Mouse (Mus musculus): ENCODE results near the gene Whamm.
A peak's percentile ranks its signal among the peaks of the same experiment; 100 is the strongest.

Gene Whamm

GRCm38 (mm10) chr7:81563506-81564015, 7.5 kb upstream of the Whamm start:
- DNase-seq (ENCODE audit: low read depth, low spot score) = no peak

- DNase-seq (ENCODE audit: low read depth, low spot score) = no peak
These were observed 6.3 kb upstream of the Whamm start for GRCm38 (mm10) chr7:81564766-81565165.

- no peak for DNase-seq (ENCODE audit: low read depth, low spot score)
These were observed 5.5 kb upstream of the Whamm start for GRCm38 (mm10) chr7:81565381-81566055.

DNA sequence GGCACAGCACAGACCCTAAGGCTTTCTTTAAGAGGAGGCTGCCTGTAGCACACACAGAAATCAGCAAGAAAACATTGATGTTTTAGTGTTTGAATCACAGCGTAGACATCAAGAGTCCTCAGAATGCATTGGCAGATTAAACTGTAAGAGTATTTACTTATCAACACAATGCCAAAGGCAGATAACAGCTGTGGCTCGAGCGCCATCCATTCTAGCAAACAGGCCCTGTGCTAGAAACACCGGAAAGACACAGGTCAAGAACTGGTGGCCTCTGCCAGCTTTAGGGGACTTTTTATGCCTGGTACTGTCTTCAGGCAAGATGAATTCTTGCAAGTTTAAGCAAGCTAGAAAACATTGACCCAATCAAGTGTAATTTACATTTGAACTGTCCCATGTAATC, 4.7 kb upstream of the Whamm start:
- DNase-seq (ENCODE audit: low read depth, low spot score) = no peak

DNA sequence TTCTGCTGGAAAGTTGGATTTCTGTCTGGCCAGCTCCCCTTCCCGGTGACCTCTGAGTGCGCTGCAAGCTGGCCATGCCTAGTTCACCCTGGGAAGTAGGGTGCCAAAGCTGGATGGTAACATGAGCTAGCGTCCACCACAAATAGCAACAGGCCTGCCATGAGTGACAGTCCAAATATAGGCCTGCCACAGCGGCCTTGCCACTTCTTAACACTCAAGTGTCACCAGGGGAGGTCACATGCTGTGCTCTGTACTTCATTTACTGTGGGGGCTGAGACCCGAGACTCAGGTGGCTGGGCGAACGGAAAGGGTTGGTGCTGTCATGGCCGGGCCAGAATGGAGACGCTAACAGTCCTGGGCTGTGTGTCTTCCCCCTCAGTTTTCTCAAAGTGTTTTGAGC, 4.2 kb upstream of the Whamm start, which contains the start of gene Fsd2:
Gene Fsd2 (minus strand): TSS at position 53 of the 400 bp plus-strand sequence.
- DNase-seq (ENCODE audit: low read depth, low spot score) = no peak

GRCm38 (mm10) chr7:81567396-81567795, 3.7 kb upstream of the Whamm start:
- no peak for DNase-seq (ENCODE audit: low read depth, low spot score)

DNA sequence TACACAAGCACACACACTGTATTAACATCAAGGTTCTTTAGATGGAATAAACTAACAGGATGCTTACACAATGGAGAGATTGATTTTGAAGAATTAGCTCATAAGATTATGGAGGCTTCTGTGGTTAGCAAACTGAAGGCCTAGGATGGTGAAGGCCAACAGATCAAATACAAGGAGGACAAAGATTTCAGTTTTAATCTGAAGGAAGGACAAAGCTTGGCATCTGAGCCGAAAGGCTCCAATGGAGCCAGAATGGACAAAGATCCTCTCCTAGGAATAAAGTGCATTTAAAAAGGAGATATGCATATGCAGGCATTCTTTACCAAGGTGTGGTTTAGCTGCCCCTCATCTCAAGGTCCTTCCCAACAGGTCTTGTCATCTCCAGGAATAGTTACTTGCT, 1.2 kb upstream of the Whamm start:
- no peak for DNase-seq (ENCODE audit: low read depth, low spot score)

- no peak for DNase-seq (ENCODE audit: low read depth, low spot score)
These were observed 795 bp upstream of the Whamm start for GRCm38 (mm10) chr7:81570271-81570670.

GRCm38 (mm10) chr7:81570752-81571107, 336 bp upstream of the Whamm start:
- no peak for DNase-seq (ENCODE audit: low read depth, low spot score)

DNA sequence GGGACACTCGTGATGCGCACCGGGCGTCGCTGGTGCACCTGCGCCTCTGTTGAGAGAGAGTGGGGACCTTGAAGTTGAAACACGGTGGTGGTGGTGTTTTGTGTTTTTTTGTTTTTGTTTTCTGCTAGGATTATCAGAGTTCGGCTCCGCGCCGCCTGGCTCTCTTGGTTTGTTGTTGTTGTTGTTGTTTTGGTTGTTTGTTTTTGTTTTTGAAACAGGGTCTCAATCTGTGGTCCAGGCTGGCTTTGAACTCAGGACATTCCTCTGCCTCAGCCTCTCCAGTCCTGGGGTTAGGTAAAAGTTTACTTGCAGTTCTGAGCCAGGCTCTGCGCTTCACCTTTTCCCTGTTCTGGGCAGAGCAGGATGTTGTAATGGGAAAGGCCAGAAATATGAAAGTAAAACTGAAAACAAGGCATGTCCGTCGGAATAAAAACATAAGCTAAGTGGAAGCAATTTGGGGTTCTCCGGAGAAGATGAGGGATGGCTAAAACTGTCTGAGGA, 925 bp downstream of the Whamm start:
- DNase-seq (ENCODE audit: low read depth, low spot score) = peak; percentile 52

DNA sequence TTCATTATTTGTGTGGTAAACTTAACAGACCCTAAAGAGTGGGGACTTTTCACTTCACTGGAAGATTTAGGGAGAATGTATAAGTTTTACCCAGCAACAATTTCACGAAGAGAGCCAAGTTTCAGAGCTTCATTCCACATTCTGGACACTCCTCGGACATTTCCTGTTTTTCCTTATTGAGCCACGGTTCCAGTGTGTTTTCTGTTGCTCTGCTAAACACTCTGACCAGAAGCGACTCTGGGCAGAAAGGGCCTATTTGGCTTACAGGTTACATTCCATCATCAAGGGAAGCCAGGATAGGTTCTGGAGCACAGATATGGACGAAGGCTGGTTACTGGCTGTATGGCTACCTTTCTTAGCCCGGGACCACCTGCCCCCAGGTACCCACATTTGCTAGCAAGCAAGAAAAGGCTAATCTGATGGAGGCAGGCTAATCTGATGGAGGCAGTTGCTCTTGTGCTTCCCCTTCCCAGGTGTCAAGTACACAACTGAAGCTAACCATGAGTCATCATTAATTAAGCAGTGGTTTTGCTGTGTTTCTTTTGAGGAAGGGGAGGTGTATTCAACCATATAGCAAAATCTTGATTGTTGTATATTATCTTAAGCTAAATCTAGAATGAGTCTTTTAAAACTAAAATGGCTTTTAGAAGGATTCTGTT, 1.7 kb downstream of the Whamm start:
- peak; percentile 55 for DNase-seq (ENCODE audit: low read depth, low spot score)

GRCm38 (mm10) chr7:81573397-81573796, 2.3 kb downstream of the Whamm start:
- peak; percentile 71 for DNase-seq (ENCODE audit: low read depth, low spot score)

DNA sequence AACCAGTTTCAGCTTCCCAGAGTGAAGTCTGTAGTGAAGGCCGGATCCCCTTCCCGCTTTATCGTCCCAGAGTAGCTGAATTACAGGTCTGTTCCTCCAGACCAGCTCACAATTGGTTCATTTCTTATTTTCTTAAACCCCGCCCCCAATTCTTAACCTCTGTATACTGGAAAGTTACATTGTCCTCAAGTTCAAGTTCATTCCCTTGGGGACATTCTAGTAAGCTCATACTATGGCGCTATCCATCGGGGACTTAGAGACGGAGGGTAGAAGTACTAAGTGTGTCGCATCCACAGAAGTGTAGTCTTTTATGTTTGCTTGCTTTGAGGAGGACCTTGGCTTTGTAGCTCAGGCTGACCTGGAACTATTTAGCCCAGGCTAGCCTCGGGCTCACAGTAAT, 2.8 kb downstream of the Whamm start:
- DNase-seq (ENCODE audit: low read depth, low spot score) = no peak

DNA sequence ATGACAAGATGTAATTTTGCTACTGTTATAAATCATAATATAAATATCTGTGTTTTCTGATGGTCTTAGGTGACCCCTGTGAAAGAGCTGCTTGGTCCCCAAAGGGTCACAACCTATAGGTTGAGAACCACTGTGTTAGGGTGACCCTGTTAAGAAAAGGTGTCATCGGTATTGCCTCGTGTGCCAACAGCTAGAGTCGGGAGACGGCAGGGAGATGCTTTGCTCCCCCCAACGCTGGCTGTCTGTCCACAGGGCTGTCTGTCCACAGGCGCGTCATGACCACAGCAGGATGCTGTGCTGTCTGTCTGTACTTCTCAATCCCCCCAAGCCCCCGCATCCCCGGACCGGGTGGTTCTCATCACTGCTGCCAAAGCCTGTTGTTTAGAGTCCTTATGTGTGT, 4.5 kb downstream of the Whamm start:
- DNase-seq (ENCODE audit: low read depth, low spot score) = no peak

DNA sequence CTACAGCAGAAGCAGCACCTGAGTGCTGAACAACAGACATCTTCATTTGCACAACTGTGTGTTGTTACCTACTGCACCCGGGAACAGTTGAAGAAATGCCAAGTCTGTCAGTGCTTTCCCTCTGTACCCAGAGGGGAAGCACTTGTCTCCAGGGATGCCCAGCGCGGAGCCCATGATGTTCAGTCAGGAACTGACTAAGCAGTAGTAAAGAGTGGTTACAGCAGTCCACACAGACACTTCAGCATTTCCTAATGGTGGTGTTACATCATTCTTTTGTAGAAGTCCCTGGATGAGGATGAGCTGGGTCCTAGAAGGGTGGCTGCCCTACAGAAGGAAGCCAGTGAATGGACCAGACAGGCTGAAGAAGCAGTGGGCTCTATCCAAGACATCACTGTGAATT, 6.8 kb downstream of the Whamm start:
- DNase-seq (ENCODE audit: low read depth, low spot score) = no peak

- DNase-seq (ENCODE audit: low read depth, low spot score) = no peak
These were observed 7.3 kb downstream of the Whamm start for GRCm38 (mm10) chr7:81578413-81578812.

GRCm38 (mm10) chr7:81579312-81579711, 8.2 kb downstream of the Whamm start:
- DNase-seq (ENCODE audit: low read depth, low spot score) = no peak

DNA sequence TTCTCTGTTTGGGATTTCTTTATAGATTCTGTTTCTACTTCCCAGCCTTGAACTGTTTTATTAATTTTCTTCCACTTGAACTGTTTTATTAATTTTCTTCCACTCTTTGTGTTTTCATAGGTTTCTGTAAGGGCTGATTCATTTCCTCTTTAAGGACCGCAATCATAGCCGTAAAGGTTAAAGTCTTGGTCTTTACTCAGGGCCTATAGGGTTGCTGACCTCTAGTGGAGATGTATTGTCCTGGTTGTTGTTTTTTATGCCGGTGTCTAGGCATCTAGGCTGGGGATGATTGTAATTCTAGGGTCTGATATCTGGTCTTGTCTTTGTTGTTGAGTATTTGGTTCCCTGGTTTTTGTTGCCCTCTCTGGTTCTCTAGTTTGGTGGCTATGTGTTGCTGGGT, 12.4 kb downstream of the Whamm start:
- peak; percentile 2 for DNase-seq (ENCODE audit: low read depth, low spot score)

DNA sequence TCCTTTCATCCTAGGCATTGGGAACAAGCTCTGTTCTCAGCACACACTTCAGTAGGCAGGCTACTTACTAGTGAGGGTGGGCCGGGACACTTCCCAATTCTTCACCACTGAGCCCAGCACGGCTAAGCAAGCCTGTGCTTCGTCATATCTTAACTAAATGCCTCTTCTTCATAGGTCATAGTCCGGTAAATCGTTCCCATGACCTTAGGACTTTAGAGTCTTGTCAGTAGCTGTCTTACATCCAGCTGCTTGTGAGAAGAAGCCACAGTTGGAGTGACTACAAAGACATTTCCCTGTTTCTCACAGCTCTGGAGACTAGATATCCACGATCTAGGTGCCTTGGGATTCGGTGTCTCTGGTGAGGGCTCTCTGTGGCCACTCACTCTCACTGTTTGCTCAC, 14.3 kb downstream of the Whamm start:
- no peak for DNase-seq (ENCODE audit: low read depth, low spot score)

- DNase-seq (ENCODE audit: low read depth, low spot score) = no peak
These were observed 16.2 kb downstream of the Whamm start for GRCm38 (mm10) chr7:81587238-81587637.

GRCm38 (mm10) chr7:81592686-81593085, 21.6 kb downstream of the Whamm start:
- no peak for DNase-seq (ENCODE audit: low read depth, low spot score)

GRCm38 (mm10) chr7:81593387-81593786, 22.3 kb downstream of the Whamm start:
- DNase-seq (ENCODE audit: low read depth, low spot score) = no peak

GRCm38 (mm10) chr7:81595056-81595455, 24.0 kb downstream of the Whamm start:
- no peak for DNase-seq (ENCODE audit: low read depth, low spot score)
